Mouse (Mus musculus) gastrocnemius, postnatal 4 days (tissue): ENCODE data around the gene Rbmx. TPM values are rescaled to one million over a fixed set of nuclear protein-coding genes. Genes with fewer than 3 reads are reported as not detected.

ENCODE experiments used
- total RNA-seq, 2 experiments: library from RNA; stranded (reverse); gene quantifications; 2 replicates each; pipeline ENCODE4 v1.2.3; 2021

Rbmx gene
- total RNA-seq, 2 experiments from 2014 or later, result 46.1 to 53.9 TPM

Other genes starting within 250 kb of the Rbmx start
- not detected for gene Cd40lg, start 180.9 kb downstream of the Rbmx start, total RNA-seq
- 10 to 100 TPM; 50.6 to 51.9 TPM for gene Arhgef6, start 54.3 kb downstream of the Rbmx start, total RNA-seq
- gene Gm364, start 16.1 kb upstream of the Rbmx start, total RNA-seq, result not detected
- gene Gpr101, start 110.7 kb upstream of the Rbmx start, total RNA-seq, result not detected